Mouse (Mus musculus) brain, embryonic 14.5 days (tissue): Measurements from ENCODE around the gene Gli1. TPM values are rescaled to one million over a fixed set of nuclear protein-coding genes. Genes with fewer than 3 reads are reported as not detected.

Source experiments
- DNase-seq: peaks from one replicate; pipeline ENCODE4 v3.0.0-alpha.2; 2011; ENCODE audit warnings: low read depth
- CTCF ChIP-seq: fragments of 200-500 bp; IDR thresholded peaks from 2 replicates; pipeline ENCODE4 v1.5.1; 2012; ENCODE audit warnings: inconsistent platforms, mild to moderate bottlenecking, moderate library complexity, borderline replicate concordance; ENCODE audit not compliant: insufficient read depth, insufficient read length; ENCODE audit errors: extremely low read depth
- POLR2A ChIP-seq: fragments of 200-500 bp; IDR thresholded peaks from 2 replicates; pipeline ENCODE4 v1.6.1; 2012; ENCODE audit warnings: mild to moderate bottlenecking, inconsistent platforms, borderline replicate concordance; ENCODE audit not compliant: poor library complexity, insufficient read depth, insufficient read length, severe bottlenecking; ENCODE audit errors: extremely low read depth
- polyA plus RNA-seq: library from polyadenylated mRNA; depleted of rRNA; stranded (reverse); fragments of >200 nt; gene quantifications from 2 replicates; pipeline ENCODE4 v1.2.3, GENCODE M21; 2012; rRNA removed

The Gli1 gene
- polyA plus RNA-seq, 1 experiment, result 11.3 TPM

- no peak for TF ChIP-seq POLR2A
- TF ChIP-seq CTCF, result no peak
- no peak for DNase-seq
These were observed 54.4 kb downstream of the Gli1 start for GRCm38 (mm10) chr10:127287271-127287935.

DNA sequence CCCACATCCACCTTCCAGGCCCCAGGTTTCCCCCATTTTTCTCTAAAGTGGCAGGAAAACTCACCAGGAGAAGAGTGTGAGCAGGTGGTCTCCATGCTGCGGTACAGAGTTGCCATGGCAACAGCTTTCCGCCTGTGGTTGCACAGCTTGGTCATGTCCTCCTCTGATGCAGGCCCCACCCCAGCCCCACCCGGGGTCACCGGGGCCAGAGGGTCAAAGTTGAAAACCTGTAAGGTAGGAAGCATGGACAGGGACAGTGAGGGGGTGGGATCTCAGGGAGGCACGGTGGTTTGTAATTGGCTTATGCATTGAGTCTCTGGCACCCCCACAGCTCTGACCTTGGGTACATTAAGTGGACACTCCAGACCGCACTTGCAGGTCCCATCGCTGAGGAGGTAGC lies 55.0 kb downstream of the Gli1 start:
- peak; percentile 50 for DNase-seq
- TF ChIP-seq CTCF, result no peak
- TF ChIP-seq POLR2A, result no peak

GRCm38 (mm10) chr10:127286194-127286593 lies 55.6 kb downstream of the Gli1 start:
- TF ChIP-seq CTCF, result no peak
- no peak for TF ChIP-seq POLR2A
- no peak for DNase-seq

GRCm38 (mm10) chr10:127285644-127286043 lies 56.1 kb downstream of the Gli1 start:
- TF ChIP-seq POLR2A (no peak), CTCF (no peak)
- no peak for DNase-seq

DNA sequence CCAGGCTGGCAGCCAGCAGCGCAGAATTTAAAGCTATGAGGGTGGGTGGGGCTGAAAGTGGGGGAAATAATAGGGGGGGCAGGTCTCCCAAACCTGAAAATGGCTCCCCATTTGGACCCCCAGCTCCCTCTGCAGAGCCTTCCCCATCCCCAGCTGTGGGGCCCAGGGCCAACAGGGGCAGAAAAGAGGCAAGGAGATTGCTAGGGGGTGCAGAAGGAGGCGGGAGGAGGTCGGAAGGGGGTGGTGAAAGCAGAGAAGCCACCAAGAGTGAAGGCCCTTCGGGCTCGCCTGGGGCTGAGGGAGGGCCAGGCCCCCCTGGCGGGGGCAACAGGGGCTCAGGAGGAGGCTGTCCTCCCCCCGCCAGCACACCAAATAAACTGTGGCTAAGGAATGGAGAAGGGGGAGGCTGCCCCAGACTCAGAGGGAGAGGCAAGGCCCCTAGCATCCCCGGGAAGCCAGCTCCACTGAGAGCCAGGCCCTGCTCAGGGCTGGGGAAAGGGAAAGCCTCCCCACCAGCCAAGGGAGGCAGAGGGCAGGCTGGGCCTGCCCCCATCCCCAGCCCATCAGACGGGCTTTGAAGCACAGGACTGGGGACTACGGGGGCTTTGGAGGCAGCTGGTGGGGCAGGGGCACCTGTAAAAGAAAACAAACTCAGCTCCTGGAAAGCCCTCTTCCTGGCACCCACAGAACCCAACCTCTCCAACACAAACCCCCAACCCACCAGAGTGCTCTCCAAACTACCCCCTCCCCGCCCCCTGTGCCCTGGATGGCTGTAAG lies 56.9 kb downstream of the Gli1 start:
- no peak for DNase-seq
- TF ChIP-seq CTCF (no peak), POLR2A (no peak)

GRCm38 (mm10) chr10:127284105-127284622 lies 57.6 kb downstream of the Gli1 start:
- TF ChIP-seq CTCF (no peak), POLR2A (no peak)
- no peak for DNase-seq

DNA sequence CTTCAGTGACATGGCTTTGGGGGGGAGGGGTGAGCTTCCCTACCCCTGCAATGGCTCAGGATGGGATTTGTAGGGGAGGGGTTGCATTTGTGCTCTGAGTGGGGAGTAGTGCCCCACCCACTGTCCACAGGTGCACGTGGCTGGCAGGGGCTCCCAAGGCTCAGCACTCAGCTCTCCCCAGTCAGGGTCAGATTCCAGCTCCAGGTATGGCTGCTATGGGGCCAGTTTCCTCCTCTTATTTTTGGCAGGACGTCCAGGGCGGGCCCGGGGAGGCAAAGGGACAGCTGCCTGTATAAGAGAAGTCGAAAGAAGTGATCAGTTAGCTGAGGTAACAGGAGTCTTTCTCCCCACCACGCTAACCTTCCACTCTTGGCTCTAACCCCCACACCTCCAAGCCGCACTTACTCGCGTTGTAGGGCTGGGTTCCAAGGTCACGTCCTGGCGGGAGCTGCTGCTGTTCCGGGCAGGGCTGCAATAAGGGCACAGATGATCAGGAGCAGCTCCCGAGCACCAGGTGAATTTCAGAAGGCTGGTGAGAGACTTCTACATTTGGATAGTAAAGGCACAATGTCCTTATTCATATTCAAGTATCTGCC lies 59.1 kb downstream of the Gli1 start:
- TF ChIP-seq POLR2A (no peak), CTCF (no peak)

GRCm38 (mm10) chr10:127281316-127281715 lies 60.5 kb downstream of the Gli1 start:
- no peak for DNase-seq
- TF ChIP-seq CTCF (no peak), POLR2A (no peak)

More for the DNA sequence above, 59.1 kb downstream of the Gli1 start:
- DNase-seq, result no peak

Other genes starting within 250 kb of the Gli1 start
- gene Os9, start 220.8 kb downstream of the Gli1 start, polyA plus RNA-seq, result 71.3 and 93.8 TPM in 2 replicates
- 48.7 and 72.4 TPM in 2 replicates for gene B4galnt1, start 176.7 kb downstream of the Gli1 start, polyA plus RNA-seq
- 1.1 and 2.6 TPM in 2 replicates for gene Slc26a10, start 161.3 kb downstream of the Gli1 start, polyA plus RNA-seq
- gene Arhgef25, start 151.9 kb downstream of the Gli1 start, polyA plus RNA-seq, result 66.7 and 98.2 TPM in 2 replicates
- gene Dtx3, start 146.2 kb downstream of the Gli1 start, polyA plus RNA-seq, result 405 and 652 TPM in 2 replicates
- 20.2 and 24.7 TPM in 2 replicates for gene Pip4k2c, start 130.4 kb downstream of the Gli1 start, polyA plus RNA-seq
- gene Kif5a, start 78.6 kb downstream of the Gli1 start, polyA plus RNA-seq, result 97.5 and 134 TPM in 2 replicates
- 326 and 373 TPM in 2 replicates for gene Dctn2, start 75.6 kb downstream of the Gli1 start, polyA plus RNA-seq
- 39.2 and 67.3 TPM in 2 replicates for gene Mbd6, start 53.0 kb downstream of the Gli1 start, polyA plus RNA-seq
- gene Mars, start 30.2 kb downstream of the Gli1 start, polyA plus RNA-seq, result 88.2 and 102 TPM in 2 replicates
- gene Arhgap9, start 20.0 kb downstream of the Gli1 start, polyA plus RNA-seq, result 0.49 and 0.71 TPM in 2 replicates
- not detected in 2 replicates for gene Inhbe, start 12.4 kb upstream of the Gli1 start, polyA plus RNA-seq
- not detected in 2 replicates for gene Inhbc, start 28.5 kb upstream of the Gli1 start, polyA plus RNA-seq
- gene R3hdm2, start 38.4 kb upstream of the Gli1 start, polyA plus RNA-seq, result 58.6 and 110 TPM in 2 replicates
- gene Stac3, start 159.7 kb upstream of the Gli1 start, polyA plus RNA-seq, result 6.8 and 9.8 TPM in 2 replicates
- gene Ndufa4l2, start 173.0 kb upstream of the Gli1 start, polyA plus RNA-seq, result 10.8 and 13.0 TPM in 2 replicates
- gene Shmt2, start 180.5 kb upstream of the Gli1 start, polyA plus RNA-seq, result 80.8 and 100 TPM in 2 replicates
- gene Nxph4, start 192.6 kb upstream of the Gli1 start, polyA plus RNA-seq, result 19.9 and 48.8 TPM in 2 replicates